Mouse (Mus musculus): ENCODE results near the gene Fndc8. TPM values are rescaled to one million over a fixed set of nuclear protein-coding genes. Genes with fewer than 3 reads are reported as not detected.
A peak's percentile ranks its signal among the peaks of the same experiment; 100 is the strongest.

Fndc8 gene
- polyA plus RNA-seq (2015; fragmentation: Nextera tagmentation; extraction: Ambion mirVana), result 0.43 and 1.1 TPM in 2 replicates

DNA sequence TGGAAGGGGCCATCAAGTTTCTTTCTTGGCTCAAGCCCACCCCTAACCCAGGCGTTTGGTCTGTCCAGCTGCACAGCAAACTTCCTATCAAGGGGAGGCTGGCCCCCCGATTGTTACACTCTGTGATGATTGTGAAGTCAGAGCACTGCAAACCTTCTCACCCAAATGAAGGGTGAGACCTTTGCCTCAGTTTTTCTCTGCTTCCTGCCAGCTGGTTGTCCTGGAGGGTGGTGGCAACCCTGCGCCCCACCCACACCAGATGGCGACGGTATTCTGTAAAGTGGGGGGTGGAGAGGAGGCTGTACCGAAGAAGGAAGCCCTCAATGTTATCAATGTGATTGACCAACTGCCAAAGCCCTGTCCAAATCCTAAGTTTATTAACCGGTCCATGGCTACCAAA lies at the start of gene Fndc8:
Gene Fndc8 (plus strand): TSS at position 189 of the 400 bp plus-strand sequence.
- no peak within 1 kb of the TSS for H3K4me2 ChIP-seq (ENCODE audit: low read length)
- H3K9ac ChIP-seq (replicated peaks; ENCODE audit: low read depth, low read length), result no peak within 1 kb of the TSS; the same call in 1 of the 2 replicates
- H3K4me3 ChIP-seq (replicated peaks; ENCODE audit: low read length), result no peak within 1 kb of the TSS
- peaks cover 24% of the 10 kb centered on the region for H3K4me1 ChIP-seq (replicated peaks; ENCODE audit: control insufficient read depth, insufficient read depth, low read length)
- ATAC-seq, result no peak
- H3K27me3 ChIP-seq (replicated peaks; ENCODE audit: control insufficient read depth, insufficient read depth, low read length), result no peaks in the 10 kb centered on the region
- no peaks in the 10 kb centered on the region for H3K9me3 ChIP-seq (ENCODE audit: control insufficient read depth, low read length)
- H3K27ac ChIP-seq (ENCODE audit: low read length), result no peak within 1 kb of the TSS
- WGBS, result 74% methylated on average over 7 of the region's 7 CpGs
- H3K36me3 ChIP-seq (ENCODE audit: control insufficient read depth, insufficient read depth), result no peaks in the 10 kb centered on the region

DNA sequence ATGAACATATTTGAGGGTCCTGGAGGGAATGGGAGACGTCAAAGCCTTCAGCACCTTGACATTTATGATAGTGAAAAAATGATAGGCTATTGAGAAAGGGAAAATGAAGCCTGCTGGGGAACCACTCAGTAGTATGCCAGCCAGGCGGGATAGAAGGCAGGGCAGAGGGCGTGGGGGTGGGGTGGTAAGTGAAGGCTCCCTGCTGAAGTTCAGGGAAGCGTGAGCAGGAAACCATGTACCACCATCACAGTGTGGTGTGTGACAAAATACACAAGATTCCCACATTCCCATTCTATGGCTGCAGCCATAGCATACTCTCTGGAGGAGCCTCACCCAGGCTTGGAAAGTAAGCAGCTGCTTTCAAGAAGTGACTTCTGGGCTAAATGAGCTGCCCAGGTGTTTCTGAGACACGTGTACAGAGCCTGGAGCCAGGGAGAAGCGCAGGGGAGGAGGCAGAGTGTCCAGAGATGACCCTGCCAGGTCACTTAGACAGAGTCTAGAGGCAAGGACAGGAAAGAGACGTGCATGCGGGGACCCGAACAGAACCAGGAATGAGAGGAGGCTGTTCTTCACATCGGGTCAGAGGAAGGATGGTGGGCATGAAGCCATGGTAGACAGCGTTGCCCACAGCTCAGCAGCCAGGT lies 47.0 kb upstream of the Fndc8 start:
- no peak overlapping the region for H3K9ac ChIP-seq (replicated peaks; ENCODE audit: low read depth, low read length)
- no peak overlapping the region for H3K4me2 ChIP-seq (ENCODE audit: low read length)
- no peak overlapping the region for H3K4me3 ChIP-seq (replicated peaks; ENCODE audit: low read length)
- 79% methylated on average over 11 of the region's 11 CpGs for WGBS
- peaks cover 14% of the 10 kb centered on the region for H3K4me1 ChIP-seq (replicated peaks; ENCODE audit: control insufficient read depth, insufficient read depth, low read length)
- no peaks in the 10 kb centered on the region for H3K27me3 ChIP-seq (replicated peaks; ENCODE audit: control insufficient read depth, insufficient read depth, low read length)
- H3K27ac ChIP-seq (ENCODE audit: low read length), result no peak overlapping the region
- ATAC-seq, result no peak
- no peaks in the 10 kb centered on the region for H3K36me3 ChIP-seq (ENCODE audit: control insufficient read depth, insufficient read depth)
- no peaks in the 10 kb centered on the region for H3K9me3 ChIP-seq (ENCODE audit: control insufficient read depth, low read length)

DNA sequence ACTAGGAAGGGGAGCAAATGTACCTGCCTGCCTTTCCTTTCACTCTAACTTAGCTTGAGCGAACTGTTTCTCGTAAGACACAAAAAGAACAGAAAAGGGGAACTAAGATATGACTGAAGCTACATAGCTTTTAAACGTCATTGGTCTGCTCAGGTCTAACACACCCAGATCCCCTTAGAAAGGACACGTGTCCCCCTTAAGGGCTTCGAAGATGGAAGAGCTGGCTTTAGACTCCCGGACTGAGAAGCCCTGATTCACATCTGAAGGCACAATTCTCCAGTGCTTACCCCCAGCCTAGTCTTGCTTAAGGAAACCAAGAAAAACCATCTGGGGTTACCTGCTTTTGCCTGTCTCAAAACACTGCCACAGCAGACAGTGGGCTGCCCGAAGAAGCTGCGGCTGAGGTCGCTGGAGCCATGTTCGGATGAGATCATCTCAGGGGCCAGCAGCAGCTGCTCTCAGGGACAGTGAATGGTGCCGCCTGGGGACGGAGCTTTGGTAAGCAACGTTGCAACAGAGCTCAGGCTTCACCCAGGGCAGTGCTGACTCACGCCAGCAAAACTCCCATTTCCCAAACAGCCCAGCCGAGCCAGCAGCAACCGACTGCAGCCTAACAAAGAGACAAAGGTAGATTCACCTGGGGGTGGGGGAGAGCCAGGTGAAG lies 46.4 kb upstream of the Fndc8 start:
- Histone ChIP-seq H3K9ac (replicated peaks; ENCODE audit: low read depth, low read length) (peak overlapping the region; percentile 31; the same call in 1 of the 2 replicates), H3K27me3 (replicated peaks; ENCODE audit: control insufficient read depth, insufficient read depth, low read length) (no peaks in the 10 kb centered on the region), H3K4me1 (replicated peaks; ENCODE audit: control insufficient read depth, insufficient read depth, low read length) (peaks cover 19% of the 10 kb centered on the region), H3K4me3 (replicated peaks; ENCODE audit: low read length) (peak overlapping the region; percentile 5; the same call in 1 of the 2 replicates), H3K36me3 (ENCODE audit: control insufficient read depth, insufficient read depth) (no peaks in the 10 kb centered on the region), H3K27ac (ENCODE audit: low read length) (no peak overlapping the region), H3K9me3 (ENCODE audit: control insufficient read depth, low read length) (no peaks in the 10 kb centered on the region), H3K4me2 (ENCODE audit: low read length) (peak overlapping the region; percentile 25)
- 31% methylated on average over 16 of the region's 16 CpGs for WGBS
- peak; percentile 52; the same call in 1 of the 2 replicates for ATAC-seq

DNA sequence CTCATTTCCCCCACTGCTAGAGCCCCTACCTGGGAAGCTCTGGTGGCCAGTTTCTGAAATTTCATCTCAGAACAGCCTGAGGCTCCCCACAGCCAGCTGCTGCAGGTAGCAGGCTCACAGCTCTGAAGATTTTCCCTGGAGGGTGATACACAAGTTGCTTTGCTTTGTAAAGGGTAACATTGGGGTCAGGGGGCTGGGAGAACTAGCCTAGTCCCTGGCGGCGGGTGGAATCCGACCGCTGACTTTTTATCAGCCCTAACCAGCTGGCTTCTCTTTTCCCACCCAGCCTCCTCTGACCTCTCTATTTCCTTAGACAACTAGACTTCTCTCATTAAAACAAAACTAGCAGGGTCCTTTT lies 45.9 kb upstream of the Fndc8 start:
- 36% methylated on average over 4 of the region's 4 CpGs for WGBS
- no peaks in the 10 kb centered on the region for H3K9me3 ChIP-seq (ENCODE audit: control insufficient read depth, low read length)
- H3K4me3 ChIP-seq (replicated peaks; ENCODE audit: low read length), result no peak overlapping the region; the same call in 1 of the 2 replicates
- H3K4me1 ChIP-seq (replicated peaks; ENCODE audit: control insufficient read depth, insufficient read depth, low read length), result peaks cover 20% of the 10 kb centered on the region
- no peak overlapping the region for H3K27ac ChIP-seq (ENCODE audit: low read length)
- no peaks in the 10 kb centered on the region for H3K36me3 ChIP-seq (ENCODE audit: control insufficient read depth, insufficient read depth)
- ATAC-seq, result no peak
- H3K4me2 ChIP-seq (ENCODE audit: low read length), result peak overlapping the region; percentile 25
- H3K9ac ChIP-seq (replicated peaks; ENCODE audit: low read depth, low read length), result peak overlapping the region; percentile 31; the same call in 1 of the 2 replicates
- H3K27me3 ChIP-seq (replicated peaks; ENCODE audit: control insufficient read depth, insufficient read depth, low read length), result no peaks in the 10 kb centered on the region

DNA sequence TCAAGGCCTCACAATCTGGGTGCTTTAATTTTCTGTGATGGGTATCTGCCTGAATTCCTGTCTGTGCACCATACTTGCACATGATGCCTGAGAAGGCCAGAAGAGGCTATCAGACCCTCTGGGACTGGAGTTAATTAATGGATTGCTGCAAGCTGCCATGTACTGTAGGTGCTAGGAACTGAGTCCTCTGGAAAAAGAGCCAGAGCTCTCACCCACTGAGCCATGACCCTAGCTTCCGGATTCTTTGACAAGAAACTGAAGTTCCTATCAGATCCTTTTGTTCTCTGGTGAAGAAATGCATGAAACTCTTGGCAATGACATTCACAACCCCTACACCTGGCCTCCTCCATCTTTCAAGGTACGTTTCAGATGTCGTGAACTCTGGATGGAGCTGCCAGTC lies 45.0 kb upstream of the Fndc8 start:
- ATAC-seq, result no peak
- Histone ChIP-seq H3K4me2 (ENCODE audit: low read length) (no peak overlapping the region), H3K9ac (replicated peaks; ENCODE audit: low read depth, low read length) (no peak overlapping the region), H3K36me3 (ENCODE audit: control insufficient read depth, insufficient read depth) (no peaks in the 10 kb centered on the region), H3K27ac (ENCODE audit: low read length) (no peak overlapping the region), H3K9me3 (ENCODE audit: control insufficient read depth, low read length) (no peaks in the 10 kb centered on the region), H3K4me3 (replicated peaks; ENCODE audit: low read length) (no peak overlapping the region), H3K27me3 (replicated peaks; ENCODE audit: control insufficient read depth, insufficient read depth, low read length) (no peaks in the 10 kb centered on the region), H3K4me1 (replicated peaks; ENCODE audit: control insufficient read depth, insufficient read depth, low read length) (peaks cover 20% of the 10 kb centered on the region)
- WGBS, result 54% methylated on average over 3 of the region's 3 CpGs

DNA sequence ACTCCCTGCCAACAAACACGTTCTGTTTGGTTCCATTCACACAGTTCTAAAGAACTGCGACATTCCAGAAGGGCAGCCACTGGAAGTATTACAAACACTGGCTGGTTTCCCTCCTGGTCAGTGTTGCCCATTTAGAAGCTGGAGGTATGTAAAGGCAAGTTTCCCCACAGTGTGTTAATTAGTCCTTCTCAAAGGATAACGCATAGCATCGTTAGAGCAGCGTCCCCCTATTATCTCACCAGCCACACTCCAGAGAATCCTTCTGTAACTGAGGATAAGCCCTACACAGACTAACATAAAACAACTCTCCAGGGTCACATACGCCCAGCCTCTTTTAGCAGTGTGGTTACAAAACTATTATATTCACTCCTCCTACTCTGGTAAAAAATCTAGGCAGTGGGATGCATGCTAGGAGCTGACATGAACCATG lies 44.3 kb upstream of the Fndc8 start:
- H3K4me2 ChIP-seq (ENCODE audit: low read length), result no peak overlapping the region
- no peak for ATAC-seq
- WGBS, result 11% methylated on average over 6 of the region's 6 CpGs
- H3K27me3 ChIP-seq (replicated peaks; ENCODE audit: control insufficient read depth, insufficient read depth, low read length), result no peaks in the 10 kb centered on the region
- no peak overlapping the region for H3K4me3 ChIP-seq (replicated peaks; ENCODE audit: low read length)
- no peak overlapping the region for H3K27ac ChIP-seq (ENCODE audit: low read length)
- H3K36me3 ChIP-seq (ENCODE audit: control insufficient read depth, insufficient read depth), result no peaks in the 10 kb centered on the region
- no peak overlapping the region for H3K9ac ChIP-seq (replicated peaks; ENCODE audit: low read depth, low read length)
- H3K9me3 ChIP-seq (ENCODE audit: control insufficient read depth, low read length), result no peaks in the 10 kb centered on the region
- H3K4me1 ChIP-seq (replicated peaks; ENCODE audit: control insufficient read depth, insufficient read depth, low read length), result peaks cover 20% of the 10 kb centered on the region

DNA sequence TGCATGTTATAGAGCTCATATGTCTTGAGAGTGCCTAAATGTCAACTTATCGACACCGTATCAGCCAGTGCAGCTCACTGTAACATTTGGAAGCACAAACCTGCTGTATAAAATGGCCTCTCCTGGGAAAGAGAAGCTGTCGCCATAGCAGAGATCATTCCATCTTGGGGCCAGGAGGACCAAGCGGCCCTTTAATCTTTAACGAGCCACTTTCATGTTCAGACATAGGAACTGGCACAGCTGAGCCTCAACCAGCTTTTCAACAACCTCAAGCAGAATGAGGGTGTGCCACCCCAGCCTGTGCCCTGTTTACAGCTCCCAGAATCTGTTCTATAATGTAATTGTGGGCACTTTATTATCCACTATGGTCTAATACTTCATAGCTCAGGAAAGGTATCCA lies 41.7 kb upstream of the Fndc8 start:
- no peaks in the 10 kb centered on the region for H3K27me3 ChIP-seq (replicated peaks; ENCODE audit: control insufficient read depth, insufficient read depth, low read length)
- ATAC-seq, result no peak
- no peak overlapping the region for H3K4me3 ChIP-seq (replicated peaks; ENCODE audit: low read length)
- H3K9ac ChIP-seq (replicated peaks; ENCODE audit: low read depth, low read length), result no peak overlapping the region
- no peaks in the 10 kb centered on the region for H3K36me3 ChIP-seq (ENCODE audit: control insufficient read depth, insufficient read depth)
- H3K4me1 ChIP-seq (replicated peaks; ENCODE audit: control insufficient read depth, insufficient read depth, low read length), result peaks cover 20% of the 10 kb centered on the region
- H3K27ac ChIP-seq (ENCODE audit: low read length), result no peak overlapping the region
- no peak overlapping the region for H3K4me2 ChIP-seq (ENCODE audit: low read length)
- H3K9me3 ChIP-seq (ENCODE audit: control insufficient read depth, low read length), result no peaks in the 10 kb centered on the region
- WGBS, result 48% methylated on average over 5 of the region's 5 CpGs

DNA sequence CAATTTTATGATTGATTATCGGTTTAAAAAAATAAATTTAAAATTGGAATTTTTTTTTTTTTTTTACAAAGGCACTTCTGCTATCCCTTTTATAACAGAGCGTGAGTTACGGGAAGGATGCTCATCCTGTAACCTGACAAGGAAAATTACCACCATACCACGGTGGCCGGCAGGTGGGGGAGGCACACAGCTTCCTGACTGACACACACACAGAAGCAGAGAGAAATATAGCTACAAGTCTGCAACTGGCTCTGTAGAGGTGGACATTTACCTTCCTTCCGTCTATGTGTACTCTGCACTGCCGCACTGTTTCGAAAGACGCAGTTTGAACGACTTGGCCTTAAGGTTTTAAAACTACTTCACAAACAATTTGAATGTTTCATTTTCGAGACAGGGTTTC lies 39.8 kb upstream of the Fndc8 start:
- H3K4me3 ChIP-seq (replicated peaks; ENCODE audit: low read length), result no peak overlapping the region
- no peak overlapping the region for H3K9ac ChIP-seq (replicated peaks; ENCODE audit: low read depth, low read length)
- 88% methylated on average over 11 of the region's 11 CpGs for WGBS
- H3K4me2 ChIP-seq (ENCODE audit: low read length), result no peak overlapping the region
- no peak for ATAC-seq
- peaks cover 23% of the 10 kb centered on the region for H3K4me1 ChIP-seq (replicated peaks; ENCODE audit: control insufficient read depth, insufficient read depth, low read length)
- no peaks in the 10 kb centered on the region for H3K9me3 ChIP-seq (ENCODE audit: control insufficient read depth, low read length)
- no peak overlapping the region for H3K27ac ChIP-seq (ENCODE audit: low read length)
- H3K36me3 ChIP-seq (ENCODE audit: control insufficient read depth, insufficient read depth), result no peaks in the 10 kb centered on the region
- no peaks in the 10 kb centered on the region for H3K27me3 ChIP-seq (replicated peaks; ENCODE audit: control insufficient read depth, insufficient read depth, low read length)

DNA sequence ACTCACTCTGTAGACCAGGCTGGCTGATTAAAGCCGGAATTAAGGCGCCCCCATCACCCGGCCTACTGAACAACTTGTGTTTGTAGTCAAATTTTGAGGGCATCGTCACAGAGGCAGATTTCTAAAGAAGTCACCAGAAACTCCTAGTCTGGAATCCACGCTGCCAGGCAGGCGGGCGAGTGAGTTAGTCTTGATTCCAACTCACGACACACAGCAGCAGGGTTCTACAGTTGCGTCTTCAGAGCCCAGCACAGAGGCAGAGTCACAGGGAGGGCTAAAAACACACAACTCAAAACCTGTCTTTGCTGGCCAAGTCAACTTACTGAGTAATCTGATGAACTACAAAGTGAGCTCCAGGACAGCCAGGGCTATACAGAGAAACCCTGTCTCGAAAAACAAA lies 39.4 kb upstream of the Fndc8 start:
- 82% methylated on average over 10 of the region's 10 CpGs for WGBS
- Histone ChIP-seq H3K4me3 (replicated peaks; ENCODE audit: low read length) (no peak overlapping the region), H3K36me3 (ENCODE audit: control insufficient read depth, insufficient read depth) (no peaks in the 10 kb centered on the region), H3K4me1 (replicated peaks; ENCODE audit: control insufficient read depth, insufficient read depth, low read length) (peaks cover 21% of the 10 kb centered on the region), H3K27me3 (replicated peaks; ENCODE audit: control insufficient read depth, insufficient read depth, low read length) (no peaks in the 10 kb centered on the region), H3K27ac (ENCODE audit: low read length) (no peak overlapping the region), H3K9me3 (ENCODE audit: control insufficient read depth, low read length) (no peaks in the 10 kb centered on the region), H3K9ac (replicated peaks; ENCODE audit: low read depth, low read length) (no peak overlapping the region), H3K4me2 (ENCODE audit: low read length) (no peak overlapping the region)
- no peak for ATAC-seq
